Mouse (Mus musculus): ENCODE data around the gene Scel. TPM values are rescaled to one million over a fixed set of nuclear protein-coding genes. Genes with fewer than 3 reads are reported as not detected.

Gene Scel
- polyA plus RNA-seq, 1 experiment, result not detected

DNA sequence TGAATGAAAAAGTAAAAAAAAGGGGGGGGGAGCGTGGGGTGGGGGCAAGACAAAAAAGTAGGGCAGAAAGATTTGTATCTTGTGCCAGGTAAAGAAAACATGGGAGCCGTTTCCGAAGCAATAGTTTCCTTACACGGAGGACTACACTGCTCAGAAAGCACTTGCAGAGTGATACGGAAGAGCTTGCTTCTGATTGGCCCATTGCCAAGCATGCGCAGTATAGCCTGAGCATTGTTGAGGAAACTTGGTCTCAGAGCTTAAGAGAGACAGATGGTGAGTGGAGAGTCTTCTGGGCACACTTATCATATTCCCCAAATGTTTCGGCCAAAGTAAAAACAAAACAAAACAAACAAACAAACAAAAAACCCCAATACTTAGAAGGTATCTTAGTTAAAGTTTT, 76.7 kb downstream of the Scel start:
- TF ChIP-seq GATA1 (IDR thresholded peaks at IDR 0.05; ENCODE audit: low read length), result no peak

DNA sequence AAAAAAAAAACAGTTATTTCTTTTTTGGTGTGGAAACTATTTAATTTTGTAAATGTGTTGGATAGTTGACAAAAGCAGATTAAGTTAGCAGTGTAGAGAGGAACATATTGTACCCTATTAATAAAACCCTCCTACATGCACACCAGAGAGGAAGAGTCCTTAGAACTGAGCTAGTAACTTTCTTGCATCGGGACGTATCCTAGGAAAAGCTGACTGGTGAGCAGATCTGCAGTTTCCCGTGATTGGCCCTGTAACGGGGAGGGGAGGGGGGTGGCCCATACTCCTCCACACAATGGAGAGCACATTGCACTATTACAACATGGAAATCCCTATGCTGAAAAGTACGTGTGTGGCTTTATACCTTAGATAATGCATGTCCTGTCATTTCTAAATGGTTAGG, 82.7 kb downstream of the Scel start:
- no peak for TF ChIP-seq GATA1 (IDR thresholded peaks at IDR 0.05; ENCODE audit: low read length)

DNA sequence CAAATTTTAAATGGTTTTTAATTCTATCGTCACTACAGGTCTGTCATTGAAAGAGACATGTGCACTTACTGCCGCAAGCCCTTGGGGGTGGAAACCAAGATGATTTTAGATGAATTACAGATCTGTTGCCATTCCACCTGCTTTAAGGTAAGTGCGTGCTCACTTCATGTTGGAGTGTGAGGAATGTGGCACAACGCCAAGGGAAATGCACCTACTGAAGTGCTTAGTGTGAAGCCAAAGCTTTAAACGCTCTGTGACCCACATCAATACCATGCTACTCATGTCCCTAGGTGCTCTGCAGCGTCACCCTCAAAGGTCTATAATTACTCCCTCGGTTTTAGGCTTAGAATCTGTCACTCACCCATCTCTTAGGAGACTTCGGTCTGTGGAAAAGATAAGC, 94.9 kb downstream of the Scel start:
- TF ChIP-seq GATA1 (IDR thresholded peaks at IDR 0.05; ENCODE audit: low read length), result no peak

DNA sequence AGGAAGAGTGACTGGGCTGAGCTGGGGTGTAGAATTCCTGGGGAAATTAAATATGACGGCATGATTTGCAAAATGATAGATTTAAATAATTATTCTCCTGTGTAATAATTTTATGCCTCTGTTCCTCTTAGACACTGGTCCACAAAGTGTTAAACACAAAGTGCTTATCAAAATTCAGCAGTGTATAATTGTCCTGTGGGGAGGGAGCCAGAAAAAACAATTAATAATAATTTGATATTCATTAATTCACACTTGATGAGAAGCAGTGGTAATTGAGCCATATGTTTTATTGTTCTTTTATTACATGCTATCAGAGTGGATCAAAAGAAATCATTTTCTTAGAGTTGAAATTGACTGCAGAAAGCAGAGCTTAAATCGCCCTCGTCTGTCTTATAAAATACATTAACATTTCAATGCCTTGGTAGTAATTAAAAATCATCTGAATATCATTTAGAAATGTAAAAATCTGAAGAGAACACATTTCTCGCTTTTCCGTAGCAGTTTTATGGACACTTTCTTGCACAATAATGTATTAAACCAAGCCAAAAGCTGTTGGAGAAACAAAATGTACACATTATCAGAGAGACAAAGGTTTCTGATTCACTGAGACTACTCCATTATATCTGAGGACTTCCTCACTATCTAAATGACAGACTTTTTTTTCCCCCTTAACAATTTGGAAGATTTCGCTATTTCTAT, 100.6 kb downstream of the Scel start:
- TF ChIP-seq GATA1 (IDR thresholded peaks at IDR 0.05; ENCODE audit: low read length), result no peak

DNA sequence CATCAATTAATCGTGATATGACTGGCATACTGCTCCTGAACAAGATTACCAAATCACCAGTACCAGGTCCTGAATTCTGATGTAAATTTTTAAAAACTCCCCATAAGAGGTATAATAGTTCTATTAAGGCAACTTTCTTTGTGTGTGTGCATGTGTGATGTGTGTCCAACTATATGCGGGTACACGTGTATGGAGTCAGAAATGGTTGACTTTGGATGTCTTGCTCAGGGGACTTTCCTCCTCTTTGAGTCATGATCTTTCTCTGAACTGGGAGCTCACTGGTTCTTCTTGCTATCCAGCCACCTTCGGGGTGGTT, 101.1 kb downstream of the Scel start:
- no peak for TF ChIP-seq GATA1 (IDR thresholded peaks at IDR 0.05; ENCODE audit: low read length)

DNA sequence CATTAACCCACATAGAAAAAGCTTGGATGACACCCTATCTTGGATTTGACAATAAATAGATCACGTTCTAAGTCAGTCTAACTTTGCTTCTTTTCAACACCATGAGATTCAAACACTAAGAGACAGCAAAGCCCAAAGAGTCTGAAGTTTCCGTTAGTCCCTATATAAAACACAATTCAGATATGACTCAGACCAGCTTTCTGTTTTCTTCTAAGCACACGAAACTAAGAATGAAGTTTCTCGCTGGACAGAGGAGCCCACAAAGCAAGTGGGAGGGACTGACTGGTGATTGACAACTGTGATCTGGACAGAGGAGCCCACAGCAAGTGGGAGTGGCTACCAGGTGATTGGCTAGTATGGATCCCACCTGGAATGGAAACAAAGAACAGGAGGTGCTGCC, 106.6 kb downstream of the Scel start:
- no peak for TF ChIP-seq GATA1 (IDR thresholded peaks at IDR 0.05; ENCODE audit: low read length)

DNA sequence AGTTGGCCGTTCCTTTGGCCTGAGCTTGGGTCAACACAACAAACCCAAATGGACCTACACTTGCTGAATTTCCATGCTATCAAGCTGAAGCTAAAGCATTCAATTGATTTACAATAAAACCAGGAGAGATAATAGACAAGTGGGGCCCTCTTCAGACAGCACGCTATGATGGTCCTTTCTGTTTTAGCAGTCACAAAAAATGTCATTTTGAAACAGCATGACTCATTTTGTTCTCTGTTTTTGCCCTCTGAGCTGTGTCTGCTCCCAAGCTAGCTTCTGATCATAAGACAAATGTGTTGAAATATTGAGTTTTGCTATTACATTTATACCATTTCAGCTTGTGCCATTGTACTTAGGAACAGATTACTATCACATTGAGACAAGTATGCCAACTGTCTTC, 108.1 kb downstream of the Scel start:
- TF ChIP-seq GATA1 (IDR thresholded peaks at IDR 0.05; ENCODE audit: low read length), result no peak

DNA sequence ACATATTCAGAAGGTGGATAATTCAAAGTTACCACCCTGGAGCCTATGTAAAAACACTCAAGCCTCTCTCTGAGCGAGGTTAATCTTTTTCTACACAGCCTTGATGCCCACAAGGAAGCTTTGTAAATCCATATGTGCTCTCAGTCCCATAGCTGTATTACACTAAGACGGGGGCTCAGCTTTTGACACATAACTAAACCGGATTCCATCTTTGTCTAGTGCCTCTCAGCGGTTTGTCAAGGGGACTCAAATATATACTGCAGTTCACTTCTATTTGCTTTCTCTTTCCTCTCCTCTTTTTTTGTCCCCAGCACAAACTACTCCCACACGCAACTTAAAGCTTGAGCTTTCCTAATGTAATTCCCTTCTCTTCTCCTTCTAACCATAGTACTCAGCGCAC, 113.0 kb downstream of the Scel start:
- no peak for TF ChIP-seq GATA1 (IDR thresholded peaks at IDR 0.05; ENCODE audit: low read length)

DNA sequence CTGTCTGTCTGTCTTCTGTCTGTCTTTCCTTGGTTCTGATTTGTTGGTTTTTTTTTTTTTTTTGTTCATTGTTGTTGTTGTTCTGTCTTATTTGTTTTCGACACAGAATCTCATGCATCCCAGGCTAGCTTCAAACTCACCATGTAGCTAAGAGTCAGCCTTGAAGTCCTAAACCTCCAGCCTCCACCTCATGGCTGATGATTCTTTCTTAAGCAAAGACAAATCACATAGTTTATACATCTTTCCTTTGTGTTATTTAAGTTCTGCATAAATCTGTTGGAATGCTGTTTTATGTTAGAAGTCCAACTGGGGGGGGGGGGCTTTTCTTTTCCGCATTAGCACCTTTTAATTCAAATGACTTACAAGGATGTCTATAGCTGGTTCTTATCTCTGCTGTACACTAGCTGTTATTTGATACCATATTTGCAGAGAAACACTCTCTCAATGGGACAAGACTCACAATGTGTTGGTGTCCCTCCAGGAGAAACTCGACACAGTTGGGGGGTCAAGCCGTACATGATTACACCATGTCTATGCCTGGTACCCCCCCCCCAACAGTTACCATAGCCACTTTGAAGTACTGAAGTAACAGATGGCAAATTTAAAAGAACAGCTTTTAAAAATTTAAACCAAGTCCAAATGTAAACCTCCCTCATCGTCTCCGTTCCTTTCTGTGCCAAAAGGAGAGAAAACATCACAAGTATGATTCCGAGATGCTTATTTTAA, 116.7 kb downstream of the Scel start:
- TF ChIP-seq GATA1 (IDR thresholded peaks at IDR 0.05; ENCODE audit: low read length), result no peak

DNA sequence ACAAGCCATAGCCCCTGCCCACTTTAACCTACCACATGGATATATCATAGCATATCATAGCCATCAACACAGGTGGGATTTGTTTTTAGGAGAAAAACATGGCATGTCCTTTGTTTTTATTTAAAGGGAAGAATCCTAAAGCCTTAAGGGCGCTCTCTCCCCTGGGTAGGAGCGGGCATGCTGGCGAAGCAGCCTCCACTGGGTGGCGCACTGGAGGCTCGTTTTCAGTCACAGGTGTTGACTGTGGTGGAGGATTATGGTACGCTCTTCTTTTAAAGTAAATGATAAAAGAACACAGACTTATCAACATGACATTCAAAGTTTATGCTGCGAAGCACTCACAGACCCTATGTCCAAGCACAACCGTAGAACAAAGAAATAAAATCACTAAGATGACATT, 117.4 kb downstream of the Scel start:
- no peak for TF ChIP-seq GATA1 (IDR thresholded peaks at IDR 0.05; ENCODE audit: low read length)

DNA sequence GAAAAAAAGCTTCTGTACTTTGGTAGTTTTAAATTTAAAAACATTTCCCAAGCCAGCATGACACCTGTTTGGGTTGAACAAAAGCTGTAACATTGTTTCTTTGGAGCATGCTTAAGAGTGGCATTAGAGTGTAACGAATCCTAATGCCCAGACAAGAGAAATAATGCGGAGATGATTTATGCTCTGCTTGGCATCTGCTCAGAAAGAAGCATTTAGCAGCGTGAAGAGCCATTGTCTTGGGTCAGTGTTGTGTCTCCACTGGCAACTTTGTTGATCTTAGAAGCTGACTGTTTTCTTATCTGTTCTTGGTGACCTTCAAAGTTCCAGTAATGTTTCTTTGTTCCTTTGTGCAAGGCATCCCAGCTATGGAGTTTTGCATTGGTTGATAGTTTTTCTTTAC, 130.8 kb downstream of the Scel start:
- TF ChIP-seq GATA1 (IDR thresholded peaks at IDR 0.05; ENCODE audit: low read length), result no peak

DNA sequence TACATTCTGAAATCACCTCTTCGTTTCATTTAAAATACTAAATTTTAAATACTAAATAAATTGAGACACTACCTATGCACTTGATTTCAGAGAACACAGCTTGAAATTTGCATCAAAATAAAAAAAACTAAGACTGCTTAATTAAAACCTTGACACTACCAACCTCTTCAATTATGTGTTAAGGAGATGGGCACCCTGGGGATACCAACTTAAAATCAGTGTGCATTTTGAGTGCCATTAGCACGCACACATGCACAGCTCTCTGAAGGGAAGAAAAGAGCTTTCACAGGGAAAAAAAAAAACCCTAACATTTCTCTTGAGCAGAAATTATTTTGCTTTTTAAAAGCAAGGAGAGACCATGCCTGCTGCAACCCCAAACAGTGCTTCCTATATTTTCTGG, 134.8 kb downstream of the Scel start:
- no peak for TF ChIP-seq GATA1 (IDR thresholded peaks at IDR 0.05; ENCODE audit: low read length)

DNA sequence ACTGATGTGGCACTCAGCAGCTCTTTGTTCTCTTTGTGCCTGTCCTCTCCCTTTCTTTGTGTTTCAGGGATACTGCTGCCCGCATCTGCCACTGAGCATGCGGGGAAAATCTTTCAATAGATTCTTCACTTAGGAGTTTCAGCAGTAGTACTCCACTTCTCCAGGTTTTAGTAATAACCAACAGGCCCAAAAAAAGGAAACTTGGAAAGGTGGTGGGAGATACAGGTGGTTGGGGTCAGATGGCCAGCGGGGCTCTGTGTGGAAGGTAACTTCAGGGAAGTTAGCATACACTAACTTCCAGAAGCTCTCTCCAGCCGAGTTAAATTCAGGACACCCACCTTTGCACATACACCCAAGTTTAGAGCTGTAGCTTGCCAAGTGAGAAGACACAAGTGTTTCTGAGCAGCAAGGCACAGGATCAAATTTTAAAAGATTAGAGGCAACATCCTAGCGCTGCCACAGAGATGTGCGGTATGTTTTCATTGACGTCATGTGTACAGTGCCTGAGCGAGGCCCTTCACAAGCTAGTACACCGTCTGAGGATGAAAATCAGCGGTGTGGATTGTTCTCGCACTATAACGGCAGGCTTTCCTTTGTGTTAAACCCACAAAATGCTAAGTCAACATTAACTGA, 135.6 kb downstream of the Scel start:
- TF ChIP-seq GATA1 (IDR thresholded peaks at IDR 0.05; ENCODE audit: low read length), result no peak

DNA sequence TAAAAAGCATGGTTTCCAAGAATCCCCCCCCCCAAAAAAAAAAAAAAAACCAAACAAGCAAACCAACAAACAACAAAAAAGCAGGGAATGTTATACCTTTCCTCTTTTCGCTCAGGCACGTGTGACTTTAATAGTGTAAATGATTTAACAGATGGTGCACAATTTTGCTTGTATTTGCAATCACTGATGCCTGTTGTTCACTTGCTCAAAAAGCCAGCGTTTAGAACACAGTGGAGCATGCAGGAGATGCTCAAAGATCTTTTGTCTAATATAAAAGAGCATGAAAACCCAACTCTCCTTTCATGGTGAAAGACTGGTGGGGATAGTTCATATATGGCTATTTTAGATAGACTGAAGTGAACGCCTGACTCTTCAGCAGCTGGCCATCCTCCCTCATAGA, 136.2 kb downstream of the Scel start:
- no peak for TF ChIP-seq GATA1 (IDR thresholded peaks at IDR 0.05; ENCODE audit: low read length)

DNA sequence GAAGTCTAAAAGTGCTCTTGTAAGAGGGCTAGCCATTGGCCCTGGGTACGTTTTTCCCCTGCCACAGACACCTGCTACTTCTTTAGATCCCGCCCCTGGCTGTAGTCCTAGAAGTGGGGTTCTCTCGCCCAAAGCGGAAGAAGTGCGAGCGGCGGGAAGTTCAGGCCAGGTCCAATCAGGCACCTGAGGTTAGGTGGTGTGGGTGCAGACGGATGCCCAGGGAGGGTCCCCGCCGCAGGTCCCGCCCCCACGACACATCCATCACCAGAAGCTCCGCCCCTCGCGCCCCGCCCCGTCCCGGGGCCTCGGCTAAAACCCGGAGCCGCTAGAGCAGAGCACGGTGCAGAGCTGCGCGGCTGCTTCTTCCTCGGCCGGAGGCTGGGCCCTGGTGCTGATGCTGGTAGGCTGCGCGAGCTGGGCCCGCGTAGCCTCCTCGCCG, 136.8 kb downstream of the Scel start, which contains the start of gene Slain1:
Gene Slain1, plus strand, starts transcription at position 333 of the 439 bp plus-strand sequence.
- no peak for TF ChIP-seq GATA1 (IDR thresholded peaks at IDR 0.05; ENCODE audit: low read length)

DNA sequence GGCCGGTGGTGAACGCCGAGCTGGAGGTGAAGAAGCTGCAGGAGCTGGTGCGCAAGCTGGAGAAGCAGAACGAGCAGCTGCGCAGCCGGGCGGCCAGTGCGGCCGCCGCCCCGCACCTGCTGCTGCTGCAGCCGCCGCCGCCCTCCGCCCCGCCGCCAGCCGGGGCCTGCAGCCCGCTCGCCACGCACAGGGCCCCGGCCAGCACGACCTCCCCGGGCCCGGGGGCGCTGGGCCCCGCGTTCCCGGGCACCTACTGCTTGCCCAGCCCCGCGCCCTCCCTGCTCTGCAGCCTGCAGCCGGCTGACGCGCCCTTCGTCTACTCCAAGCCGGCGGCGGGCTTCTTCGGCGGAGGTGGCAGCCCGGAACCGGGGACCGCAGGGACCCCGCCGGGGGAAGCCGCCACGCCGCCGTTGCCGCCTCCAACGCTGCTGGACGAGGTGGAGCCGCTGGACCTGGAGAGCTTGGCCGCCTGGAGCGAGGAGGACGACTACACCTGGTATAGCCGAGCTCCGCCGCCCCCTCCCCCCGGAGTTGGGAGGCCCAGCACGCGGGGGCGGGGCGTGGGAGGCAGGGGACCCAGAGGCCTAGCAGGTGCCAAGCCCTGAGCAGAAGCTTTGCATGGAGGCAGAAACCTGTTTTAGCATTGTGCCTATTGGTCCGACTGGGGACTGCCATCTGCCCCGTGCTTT, 137.4 kb downstream of the Scel start:
- no peak for TF ChIP-seq GATA1 (IDR thresholded peaks at IDR 0.05; ENCODE audit: low read length)
